Mouse (Mus musculus) hindbrain, embryonic 10.5 days (tissue): Measurements from ENCODE around the gene Disp1. TPM values are rescaled to one million over a fixed set of nuclear protein-coding genes. Genes with fewer than 3 reads are reported as not detected.

Experiments used
- DNase-seq: peaks from one replicate; pipeline ENCODE4 v3.0.0-alpha.2; 2017; ENCODE audit warnings: low spot score
- H3K27ac ChIP-seq: fragments of 300-500 bp; sonication (generic); 2 replicates; pipeline ENCODE4 v1.5.1; 2016; ENCODE audit warnings: mild to moderate bottlenecking, moderate library complexity
- H3K27me3 ChIP-seq: fragments of 300-500 bp; sonication (generic); 2 replicates; pipeline ENCODE4 v1.6.1; 2016; ENCODE audit warnings: mild to moderate bottlenecking; ENCODE audit not compliant: poor library complexity, insufficient read depth, severe bottlenecking
- H3K36me3 ChIP-seq: fragments of 300-500 bp; sonication (generic); 2 replicates; pipeline ENCODE4 v1.6.1; 2016; ENCODE audit warnings: mild to moderate bottlenecking, moderate library complexity
- H3K4me1 ChIP-seq: fragments of 300-500 bp; sonication (generic); replicated peaks from 2 replicates; pipeline ENCODE4 v1.6.1; 2016; ENCODE audit warnings: mild to moderate bottlenecking
- H3K4me3 ChIP-seq: fragments of 300-500 bp; sonication (generic); 2 replicates; pipeline ENCODE4 v1.5.1; 2016; ENCODE audit warnings: mild to moderate bottlenecking, moderate library complexity
- H3K9me3 ChIP-seq: fragments of 300-500 bp; sonication (generic); 2 replicates; pipeline ENCODE4 v1.6.1; 2016; ENCODE audit warnings: mild to moderate bottlenecking, moderate library complexity
- WGBS: fragments of 180-500 bp; shearing (Covaris S2); methylation state at CpG from one replicate; pipeline ENCODE4 v1.1.7; 2016; 5-methylcytosine and 5-hydroxymethylcytosine counted together
- polyA plus RNA-seq: library from polyadenylated mRNA; unstranded; fragments of >200 nt; fragmentation: Nextera tagmentation; extraction: Ambion mirVana; gene quantifications from 2 replicates; pipeline ENCODE4 v1.2.1, GENCODE M21; 2016

Disp1 gene
- polyA plus RNA-seq, 1 experiment from 2014 or later, result 13.0 TPM

- 78% methylated on average over 10 of the region's 10 CpGs for WGBS
- DNase-seq, result no peak
- no peaks in the 10 kb centered on the region for H3K27me3 ChIP-seq
- peaks cover 31% of the 10 kb centered on the region for H3K4me1 ChIP-seq
- H3K27ac ChIP-seq, result no peak overlapping the region
- H3K9me3 ChIP-seq, result no peaks in the 10 kb centered on the region
- no peak overlapping the region for H3K4me3 ChIP-seq
- no peaks in the 10 kb centered on the region for H3K36me3 ChIP-seq
These were observed 29.9 kb downstream of the Disp1 start for GRCm38 (mm10) chr1:183191398-183191797.

GRCm38 (mm10) chr1:183190456-183190855 is 30.9 kb downstream of the Disp1 start:
- H3K9me3 ChIP-seq, result no peaks in the 10 kb centered on the region
- no peaks in the 10 kb centered on the region for H3K27me3 ChIP-seq
- H3K36me3 ChIP-seq, result no peaks in the 10 kb centered on the region
- WGBS, result 79% methylated on average over 9 of the region's 9 CpGs
- no peak for DNase-seq
- H3K27ac ChIP-seq, result 0 out of 2 replicates have a peak overlapping the region, but pooled peaks have one; percentile 16
- H3K4me1 ChIP-seq, result peaks cover 37% of the 10 kb centered on the region
- H3K4me3 ChIP-seq, result no peak overlapping the region

GRCm38 (mm10) chr1:183189014-183189662 is 32.2 kb downstream of the Disp1 start:
- Histone ChIP-seq H3K9me3 (no peaks in the 10 kb centered on the region), H3K27me3 (no peaks in the 10 kb centered on the region), H3K4me1 (peaks cover 42% of the 10 kb centered on the region), H3K4me3 (no peak overlapping the region), H3K27ac (peak overlapping the region; percentile 50; the same call in 1 of the 2 replicates), H3K36me3 (no peaks in the 10 kb centered on the region)
- DNase-seq, result no peak
- WGBS, result 59% methylated on average over 10 of the region's 10 CpGs

GRCm38 (mm10) chr1:183188115-183189013 is 33.0 kb downstream of the Disp1 start:
- Histone ChIP-seq H3K9me3 (no peaks in the 10 kb centered on the region), H3K4me1 (peaks cover 50% of the 10 kb centered on the region), H3K4me3 (no peak overlapping the region), H3K27ac (no peak overlapping the region), H3K36me3 (no peaks in the 10 kb centered on the region), H3K27me3 (no peaks in the 10 kb centered on the region)
- no peak for DNase-seq
- 73% methylated on average over 20 of the region's 20 CpGs for WGBS

GRCm38 (mm10) chr1:183185560-183185959 is 35.8 kb downstream of the Disp1 start:
- no peak overlapping the region for H3K27ac ChIP-seq
- H3K4me3 ChIP-seq, result no peak overlapping the region
- H3K27me3 ChIP-seq, result no peaks in the 10 kb centered on the region
- no peaks in the 10 kb centered on the region for H3K36me3 ChIP-seq
- no peak for DNase-seq
- 74% methylated on average over 6 of the region's 6 CpGs for WGBS
- H3K9me3 ChIP-seq, result no peaks in the 10 kb centered on the region
- peaks cover 51% of the 10 kb centered on the region for H3K4me1 ChIP-seq

GRCm38 (mm10) chr1:183184681-183185080 is 36.6 kb downstream of the Disp1 start:
- Histone ChIP-seq H3K27ac (no peak overlapping the region), H3K4me1 (peaks cover 43% of the 10 kb centered on the region), H3K36me3 (no peaks in the 10 kb centered on the region), H3K9me3 (no peaks in the 10 kb centered on the region), H3K4me3 (no peak overlapping the region), H3K27me3 (no peaks in the 10 kb centered on the region)
- WGBS, result 74% methylated on average over 5 of the region's 5 CpGs
- no peak for DNase-seq

- H3K27me3 ChIP-seq, result no peaks in the 10 kb centered on the region
- 78% methylated on average over 5 of the region's 5 CpGs for WGBS
- H3K4me3 ChIP-seq, result no peak overlapping the region
- no peak overlapping the region for H3K27ac ChIP-seq
- peaks cover 32% of the 10 kb centered on the region for H3K4me1 ChIP-seq
- H3K9me3 ChIP-seq, result no peaks in the 10 kb centered on the region
- DNase-seq, result no peak
- no peaks in the 10 kb centered on the region for H3K36me3 ChIP-seq
These were observed 37.8 kb downstream of the Disp1 start for GRCm38 (mm10) chr1:183183565-183183964.

GRCm38 (mm10) chr1:183182641-183183414 is 38.5 kb downstream of the Disp1 start:
- no peaks in the 10 kb centered on the region for H3K27me3 ChIP-seq
- no peak overlapping the region for H3K27ac ChIP-seq
- H3K4me3 ChIP-seq, result no peak overlapping the region
- H3K9me3 ChIP-seq, result no peaks in the 10 kb centered on the region
- WGBS, result 65% methylated on average over 12 of the region's 12 CpGs
- peaks cover 31% of the 10 kb centered on the region for H3K4me1 ChIP-seq
- no peak for DNase-seq
- H3K36me3 ChIP-seq, result no peaks in the 10 kb centered on the region

GRCm38 (mm10) chr1:183181030-183181395 is 40.3 kb downstream of the Disp1 start:
- Histone ChIP-seq H3K27ac (no peak overlapping the region), H3K9me3 (no peaks in the 10 kb centered on the region), H3K36me3 (no peaks in the 10 kb centered on the region), H3K27me3 (no peaks in the 10 kb centered on the region), H3K4me1 (peaks cover 31% of the 10 kb centered on the region), H3K4me3 (no peak overlapping the region)
- no peak for DNase-seq
- 54% methylated on average over 2 of the region's 2 CpGs for WGBS

- Histone ChIP-seq H3K36me3 (no peaks in the 10 kb centered on the region), H3K4me1 (peaks cover 26% of the 10 kb centered on the region), H3K27ac (no peak overlapping the region), H3K27me3 (no peaks in the 10 kb centered on the region), H3K9me3 (no peaks in the 10 kb centered on the region), H3K4me3 (no peak overlapping the region)
- 85% methylated on average over 2 of the region's 2 CpGs for WGBS
- DNase-seq, result no peak
These were observed 40.9 kb downstream of the Disp1 start for GRCm38 (mm10) chr1:183180301-183181029.

- Histone ChIP-seq H3K9me3 (no peaks in the 10 kb centered on the region), H3K27me3 (no peaks in the 10 kb centered on the region), H3K4me3 (no peak overlapping the region), H3K27ac (no peak overlapping the region), H3K36me3 (no peaks in the 10 kb centered on the region), H3K4me1 (peaks cover 18% of the 10 kb centered on the region)
- 91% methylated on average over 5 of the region's 5 CpGs for WGBS
- DNase-seq, result no peak
These were observed 42.0 kb downstream of the Disp1 start for GRCm38 (mm10) chr1:183179316-183179715.

- Histone ChIP-seq H3K9me3 (no peaks in the 10 kb centered on the region), H3K27me3 (no peaks in the 10 kb centered on the region), H3K4me3 (no peak overlapping the region), H3K27ac (no peak overlapping the region), H3K4me1 (no peaks in the 10 kb centered on the region; the same call in 1 of the 2 replicates), H3K36me3 (peaks cover 2% of the 10 kb centered on the region; the same call in 1 of the 2 replicates)
- no peak for DNase-seq
- 88% methylated on average over 8 of the region's 8 CpGs for WGBS
These were observed 46.1 kb downstream of the Disp1 start for GRCm38 (mm10) chr1:183175236-183175635.
